Mouse (Mus musculus): ENCODE measurements around the gene D730048I06Rik.
"Not testable (repeated sequence)": the region's sequence is repeated elsewhere in the genome, so short reads cannot be mapped to it uniquely, and the experiment has no call there.

Gene D730048I06Rik

DNA sequence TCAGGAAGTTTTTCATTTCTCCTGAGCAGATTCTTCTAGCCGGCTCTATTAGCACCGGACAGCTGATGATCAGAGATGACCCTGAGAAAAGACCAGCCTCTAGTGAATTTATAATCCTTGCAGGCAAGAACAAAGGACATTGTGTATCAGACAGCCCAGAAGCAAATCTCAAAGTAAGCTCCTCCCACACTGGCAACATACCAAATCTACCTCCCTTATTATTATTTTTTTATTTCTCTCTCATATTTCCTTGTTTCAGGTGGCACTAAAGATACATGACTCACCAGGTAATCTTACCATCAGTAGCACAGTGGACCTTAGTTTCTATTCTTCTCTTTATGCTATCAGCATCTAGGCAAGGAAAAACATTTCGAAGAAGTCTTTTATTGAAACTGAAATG lies at the start of gene D730048I06Rik, which contains the start of gene Gm27235:
D730048I06Rik (minus strand) TSS at position 112 of the 400 bp plus-strand sequence.
Gm27235 (minus strand) TSS at position 101 of the 400 bp plus-strand sequence.
- DNase-seq: no peak

DNA sequence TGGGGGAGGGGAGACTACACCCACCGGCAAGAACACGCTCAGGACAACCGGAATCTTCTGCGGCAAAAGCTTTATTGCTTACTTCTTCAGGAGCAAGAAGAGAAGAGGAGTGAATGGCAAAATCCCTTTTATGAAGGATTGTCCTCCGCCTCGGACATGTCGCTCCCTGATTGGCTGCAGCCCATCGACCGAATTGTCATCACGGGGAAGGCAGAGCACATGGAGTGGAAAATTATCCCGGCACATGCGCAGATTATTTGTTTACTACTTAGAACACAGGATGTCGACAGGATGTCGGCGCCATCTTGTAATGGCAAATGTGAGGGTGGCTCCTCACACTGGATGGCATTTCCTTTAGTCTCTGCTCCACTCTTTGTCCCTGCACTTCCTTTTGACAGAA lies 28.0 kb upstream of the D730048I06Rik start:
- DNase-seq: not testable (repeated sequence)

- no peak for DNase-seq
Observed at GRCm38 (mm10) chr9:35798146-35798545, 8.2 kb upstream of the D730048I06Rik start.

- DNase-seq: no peak
Observed at GRCm38 (mm10) chr9:35778009-35778408, 11.9 kb downstream of the D730048I06Rik start, which contains the start of gene Gm17727. Gm17727 (minus strand) TSS chr9:35778109.

- DNase-seq: no peak
Observed at GRCm38 (mm10) chr9:35756843-35757242, 33.1 kb downstream of the D730048I06Rik start.

DNA sequence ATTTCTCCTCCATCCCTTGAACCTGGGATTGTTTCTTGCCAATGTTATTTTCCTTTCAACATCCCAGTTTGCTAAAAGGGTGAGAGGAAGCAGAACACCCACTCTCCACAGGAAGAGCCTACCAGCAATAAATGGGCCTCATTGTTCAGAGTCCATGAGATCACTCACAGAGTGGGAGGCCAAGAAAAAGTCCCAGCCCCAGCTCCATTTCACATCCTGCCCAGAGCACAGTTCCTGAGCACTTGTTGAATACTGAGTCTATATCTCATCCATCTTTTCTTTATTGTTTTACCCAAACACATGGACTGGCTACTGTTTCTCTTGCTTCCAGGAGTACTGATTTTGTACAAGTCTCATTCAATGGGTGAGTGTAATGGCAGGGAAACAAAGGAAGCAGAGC lies 49.2 kb downstream of the D730048I06Rik start, which contains the start of gene Gm17677:
Gm17677 (plus strand) TSS at position 301 of the 400 bp plus-strand sequence.
- no peak for DNase-seq
